Mouse (Mus musculus) neural tube, embryonic 14.5 days (tissue): ENCODE data around the gene Tmem91. TPM values are rescaled to one million over a fixed set of nuclear protein-coding genes. Genes with fewer than 3 reads are reported as not detected.

Experiments used
- ATAC-seq: fragments of 200-750 bp; cut with Nextera tagmentation; 2 replicates; pipeline ENCODE4 v1.8.0; 2017; ENCODE audit warnings: low read depth, mild to moderate bottlenecking, moderate TSS enrichment, moderate library complexity
- H3K27ac ChIP-seq: fragments of 300-500 bp; sonication (generic); 2 replicates; pipeline ENCODE4 v1.5.1; 2014; ENCODE audit warnings: low read depth, mild to moderate bottlenecking, control low read depth, low read length, moderate library complexity, mixed read lengths
- H3K27me3 ChIP-seq: fragments of 300-500 bp; sonication (generic); 2 replicates; pipeline ENCODE4 v1.6.1; 2014; ENCODE audit warnings: low read length; ENCODE audit not compliant: control insufficient read depth, insufficient read depth
- H3K36me3 ChIP-seq: fragments of 300-500 bp; sonication (generic); 2 replicates; pipeline ENCODE4 v1.6.1; 2014; ENCODE audit warnings: low read length, mixed read lengths; ENCODE audit not compliant: control insufficient read depth, insufficient read depth
- H3K4me1 ChIP-seq: fragments of 300-500 bp; sonication (generic); 2 replicates; pipeline ENCODE4 v1.6.1; 2014; ENCODE audit warnings: low read length; ENCODE audit not compliant: control insufficient read depth, insufficient read depth
- H3K4me2 ChIP-seq: fragments of 300-500 bp; sonication (generic); 2 replicates; pipeline ENCODE4 v1.6.1; 2014; ENCODE audit warnings: mild to moderate bottlenecking, low read depth, low read length, control low read depth
- H3K4me3 ChIP-seq: fragments of 300-500 bp; sonication (generic); 2 replicates; pipeline ENCODE4 v1.5.1; 2014; ENCODE audit warnings: low read depth, low read length, control low read depth, mixed read lengths
- H3K9ac ChIP-seq: fragments of 300-500 bp; sonication (generic); replicated peaks from 2 replicates; pipeline ENCODE4 v1.6.1; 2014; ENCODE audit warnings: low read depth, mild to moderate bottlenecking, control low read depth, low read length, mixed read lengths
- H3K9me3 ChIP-seq: fragments of 300-500 bp; sonication (generic); 2 replicates; pipeline ENCODE4 v1.6.1; 2016; ENCODE audit warnings: low read length; ENCODE audit not compliant: control insufficient read depth
- WGBS: fragments of 180-500 bp; shearing (Covaris S2); extraction: QIAGEN DNeasy Blood & Tissue Kit; methylation state at CpG from one replicate; pipeline ENCODE4 v1.1.7; 2014; 5-methylcytosine and 5-hydroxymethylcytosine counted together
- polyA plus RNA-seq: library from polyadenylated mRNA; unstranded; fragments of >200 nt; fragmentation: Nextera tagmentation; extraction: Ambion mirVana; gene quantifications from 2 replicates; pipeline ENCODE4 v1.2.1, GENCODE M21; 2014

Tmem91 gene
- polyA plus RNA-seq, 1 experiment from 2014 or later = 66.3 TPM

GRCm38 (mm10) chr7:25680514-25681258, 5.7 kb upstream of the Tmem91 start, which contains the start of gene B9d2:
B9d2 (plus strand) TSS chr7:25680780.
- peak within 1 kb of the TSS; percentile 93 for H3K27ac ChIP-seq
- peaks cover 5% of the 10 kb centered on the region; the same call in 1 of the 2 replicates for H3K4me1 ChIP-seq
- H3K9ac ChIP-seq = peak within 1 kb of the TSS; percentile 63
- peak within 1 kb of the TSS; percentile 63 for H3K4me2 ChIP-seq
- peak; percentile 94 for ATAC-seq
- H3K9me3 ChIP-seq = no peaks in the 10 kb centered on the region
- H3K4me3 ChIP-seq = peak within 1 kb of the TSS; percentile 57
- peaks cover 3% of the 10 kb centered on the region; the same call in 1 of the 2 replicates for H3K27me3 ChIP-seq
- H3K36me3 ChIP-seq = no peaks in the 10 kb centered on the region
- WGBS = under 1% methylated on average over 46 of the region's 46 CpGs

DNA sequence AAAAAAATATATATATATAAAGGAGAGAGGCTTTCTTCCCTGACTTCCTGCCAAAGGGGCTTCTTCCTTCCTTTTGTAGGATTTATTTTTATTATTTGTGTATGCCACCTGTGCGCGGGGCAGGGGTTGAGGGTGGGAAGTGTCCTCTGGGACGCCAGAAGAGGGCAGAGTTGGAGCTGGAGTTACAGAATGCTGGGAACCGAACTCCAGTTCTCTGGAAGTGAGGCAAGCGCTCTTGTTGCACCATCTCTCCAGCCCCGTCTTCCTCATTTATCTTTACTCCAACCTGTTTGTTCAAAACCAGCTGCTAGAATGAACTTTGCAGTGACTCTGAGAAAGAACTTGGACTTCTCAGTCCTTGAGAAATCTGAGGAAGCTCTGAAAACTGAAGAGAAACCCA, 5.0 kb upstream of the Tmem91 start:
- H3K4me3 ChIP-seq = peak overlapping the region; percentile 57
- H3K9ac ChIP-seq = peak overlapping the region; percentile 63; the same call in 1 of the 2 replicates
- peak overlapping the region; percentile 93 for H3K27ac ChIP-seq
- H3K9me3 ChIP-seq = no peaks in the 10 kb centered on the region
- H3K4me2 ChIP-seq = peak overlapping the region; percentile 63
- WGBS = 17% methylated on average over 6 of the region's 6 CpGs
- H3K27me3 ChIP-seq = no peaks in the 10 kb centered on the region
- H3K36me3 ChIP-seq = no peaks in the 10 kb centered on the region
- peaks cover 8% of the 10 kb centered on the region; the same call in 1 of the 2 replicates for H3K4me1 ChIP-seq
- no peak for ATAC-seq

DNA sequence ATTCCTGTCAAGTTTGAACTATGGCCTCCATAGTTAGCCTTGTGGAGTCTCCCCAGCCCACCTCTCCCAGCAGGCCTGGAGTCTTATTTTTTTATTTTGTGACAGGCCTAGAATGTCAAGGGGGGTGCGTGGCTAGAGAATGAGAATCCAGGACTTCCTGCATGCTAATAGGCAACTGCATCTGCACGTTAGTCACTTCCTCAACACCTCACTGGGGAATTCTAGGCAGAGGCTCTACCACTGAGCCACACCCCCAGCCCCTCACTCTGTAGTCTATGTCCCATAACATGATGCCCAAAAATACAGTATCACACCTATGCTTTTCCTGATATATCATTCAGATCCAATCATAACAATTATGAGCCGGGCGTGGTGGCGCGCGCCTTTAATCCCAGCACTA, 2.0 kb upstream of the Tmem91 start:
- Histone ChIP-seq H3K4me3 (no peak overlapping the region), H3K27me3 (0 out of 2 replicates have a peak, but pooled peaks cover 6% of the 10 kb centered on the region), H3K27ac (peak overlapping the region; percentile 30), H3K4me1 (peaks cover 8% of the 10 kb centered on the region; the same call in 1 of the 2 replicates), H3K4me2 (no peak overlapping the region), H3K9ac (no peak overlapping the region), H3K36me3 (no peaks in the 10 kb centered on the region), H3K9me3 (no peaks in the 10 kb centered on the region)
- no peak for ATAC-seq
- WGBS = 76% methylated on average over 7 of the region's 7 CpGs

DNA sequence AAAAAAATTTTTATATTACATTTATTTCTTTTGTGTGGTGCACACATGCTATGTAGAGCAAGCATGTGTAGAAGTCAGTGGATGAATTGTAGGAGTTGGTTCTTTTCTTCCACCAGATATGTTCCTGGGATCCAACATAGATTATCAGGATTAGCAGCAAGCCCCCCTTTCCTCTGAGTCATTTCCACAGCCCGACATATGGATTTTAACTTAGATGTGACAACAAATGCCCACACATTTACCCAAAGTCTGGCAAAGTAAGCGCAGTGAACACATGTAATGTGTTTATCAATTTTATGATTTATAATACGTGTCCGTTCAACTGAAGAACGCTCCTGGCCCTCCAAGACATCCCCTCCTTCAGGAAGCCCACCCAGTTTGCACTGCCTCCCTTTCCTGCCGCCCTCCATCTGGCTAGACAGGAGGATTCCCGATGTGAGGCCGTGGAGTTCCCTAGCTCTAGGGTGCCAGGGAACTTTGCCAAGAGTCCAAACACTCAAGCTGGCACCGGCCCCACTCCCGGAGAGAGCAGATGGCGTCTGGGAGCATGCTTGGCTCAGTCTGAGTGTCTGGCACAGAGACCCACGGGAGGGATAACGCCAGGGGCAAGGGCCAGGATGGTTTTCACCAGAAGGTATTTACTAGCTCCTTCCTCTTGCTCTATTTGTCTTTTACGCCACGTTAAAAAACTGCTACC, 1.3 kb upstream of the Tmem91 start:
- WGBS = 35% methylated on average over 15 of the region's 15 CpGs
- no peak overlapping the region for H3K4me2 ChIP-seq
- H3K9ac ChIP-seq = no peak overlapping the region
- 0 out of 2 replicates have a peak, but pooled peaks cover 6% of the 10 kb centered on the region for H3K27me3 ChIP-seq
- no peak overlapping the region for H3K4me3 ChIP-seq
- H3K36me3 ChIP-seq = no peaks in the 10 kb centered on the region
- peaks cover 8% of the 10 kb centered on the region; the same call in 1 of the 2 replicates for H3K4me1 ChIP-seq
- H3K27ac ChIP-seq = peak overlapping the region; percentile 30
- no peaks in the 10 kb centered on the region for H3K9me3 ChIP-seq
- ATAC-seq = peak; percentile 39

- ATAC-seq = no peak
- Histone ChIP-seq H3K4me2 (peak overlapping the region; percentile 57), H3K9ac (no peak overlapping the region), H3K4me1 (peaks cover 8% of the 10 kb centered on the region; the same call in 1 of the 2 replicates), H3K9me3 (no peaks in the 10 kb centered on the region), H3K27ac (no peak overlapping the region), H3K36me3 (no peaks in the 10 kb centered on the region), H3K4me3 (peak overlapping the region; percentile 43), H3K27me3 (0 out of 2 replicates have a peak, but pooled peaks cover 6% of the 10 kb centered on the region)
- WGBS = 39% methylated on average over 6 of the region's 6 CpGs
These were observed 439 bp upstream of the Tmem91 start for GRCm38 (mm10) chr7:25675405-25675804.

- ATAC-seq = no peak
- peak overlapping the region; percentile 43 for H3K4me3 ChIP-seq
- 0 out of 2 replicates have a peak, but pooled peaks cover 3% of the 10 kb centered on the region for H3K4me1 ChIP-seq
- H3K9ac ChIP-seq = peak overlapping the region; percentile 56
- H3K4me2 ChIP-seq = peak overlapping the region; percentile 57
- H3K27me3 ChIP-seq = 0 out of 2 replicates have a peak, but pooled peaks cover 6% of the 10 kb centered on the region
- no peaks in the 10 kb centered on the region for H3K9me3 ChIP-seq
- 29% methylated on average over 9 of the region's 9 CpGs for WGBS
- H3K27ac ChIP-seq = no peak overlapping the region
- H3K36me3 ChIP-seq = no peaks in the 10 kb centered on the region
These were observed 669 bp downstream of the Tmem91 start for GRCm38 (mm10) chr7:25674297-25674696.

GRCm38 (mm10) chr7:25672442-25672841, 2.5 kb downstream of the Tmem91 start:
- Histone ChIP-seq H3K9ac (no peak overlapping the region), H3K9me3 (no peaks in the 10 kb centered on the region), H3K4me1 (0 out of 2 replicates have a peak, but pooled peaks cover 3% of the 10 kb centered on the region), H3K36me3 (peaks cover 5% of the 10 kb centered on the region; the same call in 1 of the 2 replicates), H3K4me2 (no peak overlapping the region), H3K27me3 (0 out of 2 replicates have a peak, but pooled peaks cover 6% of the 10 kb centered on the region), H3K4me3 (no peak overlapping the region), H3K27ac (no peak overlapping the region)
- 56% methylated on average over 4 of the region's 4 CpGs for WGBS
- ATAC-seq = no peak

- Histone ChIP-seq H3K27me3 (0 out of 2 replicates have a peak, but pooled peaks cover 6% of the 10 kb centered on the region), H3K27ac (no peak overlapping the region), H3K4me2 (no peak overlapping the region), H3K4me1 (0 out of 2 replicates have a peak, but pooled peaks cover 3% of the 10 kb centered on the region), H3K4me3 (no peak overlapping the region), H3K36me3 (peaks cover 11% of the 10 kb centered on the region; the same call in 1 of the 2 replicates), H3K9me3 (no peaks in the 10 kb centered on the region), H3K9ac (no peak overlapping the region)
- no peak for ATAC-seq
- 80% methylated on average over 2 of the region's 2 CpGs for WGBS
These were observed 3.3 kb downstream of the Tmem91 start for GRCm38 (mm10) chr7:25671686-25672085.
